Mouse (Mus musculus) left cerebral cortex, adult 11 months (tissue): ENCODE measurements around the gene Naa25.
"Not testable (repeated sequence)": the region's sequence is repeated elsewhere in the genome, so short reads cannot be mapped to it uniquely, and the experiment has no call there.

Experiments
- DNase-seq: peaks from one replicate; pipeline ENCODE4 v3.0.0; 2022; ENCODE audit warnings: low spot score

Naa25 gene

GRCm38 (mm10) chr5:121397187-121398145 lies at the start of gene Naa25:
Naa25 (plus strand) TSS chr5:121397936.
- DNase-seq, result peak; percentile 85

GRCm38 (mm10) chr5:121359229-121359628 lies 38.5 kb upstream of the Naa25 start:
- DNase-seq, result no peak

- no peak for DNase-seq
Measured at GRCm38 (mm10) chr5:121361696-121362095, 36.0 kb upstream of the Naa25 start.

GRCm38 (mm10) chr5:121363441-121363840 lies 34.3 kb upstream of the Naa25 start:
- no peak for DNase-seq

GRCm38 (mm10) chr5:121366449-121367225 lies 31.1 kb upstream of the Naa25 start:
- no peak for DNase-seq

GRCm38 (mm10) chr5:121367255-121367654 lies 30.5 kb upstream of the Naa25 start:
- no peak for DNase-seq

- DNase-seq, result no peak
Measured at GRCm38 (mm10) chr5:121371712-121372111, 26.0 kb upstream of the Naa25 start.

GRCm38 (mm10) chr5:121374790-121375189 lies 22.9 kb upstream of the Naa25 start:
- no peak for DNase-seq

GRCm38 (mm10) chr5:121376972-121377371 lies 20.8 kb upstream of the Naa25 start:
- DNase-seq, result not testable (repeated sequence)

- no peak for DNase-seq
Measured at GRCm38 (mm10) chr5:121378678-121379256, 19.0 kb upstream of the Naa25 start.

- DNase-seq, result no peak
Measured at GRCm38 (mm10) chr5:121380692-121381091, 17.0 kb upstream of the Naa25 start.

GRCm38 (mm10) chr5:121383857-121384756 lies 13.6 kb upstream of the Naa25 start:
- DNase-seq, result no peak

GRCm38 (mm10) chr5:121384757-121385460 lies 12.8 kb upstream of the Naa25 start:
- DNase-seq, result no peak

GRCm38 (mm10) chr5:121385461-121386119 lies 12.1 kb upstream of the Naa25 start, which contains the start of gene Trafd1:
Trafd1 (minus strand) TSS chr5:121385632.
- peak; percentile 88 for DNase-seq

- DNase-seq, result no peak
Measured at GRCm38 (mm10) chr5:121386120-121386909, 11.4 kb upstream of the Naa25 start.

GRCm38 (mm10) chr5:121387126-121387525 lies 10.6 kb upstream of the Naa25 start:
- DNase-seq, result no peak

GRCm38 (mm10) chr5:121389106-121389505 lies 8.6 kb upstream of the Naa25 start:
- no peak for DNase-seq

- DNase-seq, result no peak
Measured at GRCm38 (mm10) chr5:121389691-121390090, 8.0 kb upstream of the Naa25 start.

- no peak for DNase-seq
Measured at GRCm38 (mm10) chr5:121392667-121393380, 4.9 kb upstream of the Naa25 start.
